Mouse (Mus musculus) spleen, embryonic (tissue): ENCODE measurements at regions not wholly inside any gene's neighbourhood (a gene's known extent, or its start where the extent isn't known, plus 50 kb on each side); places are given as distances from the start of the nearest gene placed in this dataset.

Source experiments
- CTCF ChIA-PET: fragments of 350-600 bp; sonication (Branson Sonifier 250); formaldehyde crosslinking; loops from one replicate; lab custom pipeline; 2022; lab: Charles Lee

- CTCF ChIA-PET: no interaction called here
These were observed 137.5 kb downstream of the Wscd1 start for GRCm38 (mm10) chr11:71887211-71887610.

GRCm38 (mm10) chr11:71886771-71887170 lies 137.1 kb downstream of the Wscd1 start:
- CTCF ChIA-PET: no interaction called here

- CTCF ChIA-PET: no interaction called here
These were observed 135.1 kb downstream of the Wscd1 start for GRCm38 (mm10) chr11:71884861-71885260.

GRCm38 (mm10) chr11:71881841-71882240 lies 132.1 kb downstream of the Wscd1 start:
- CTCF ChIA-PET: no interaction called here

GRCm38 (mm10) chr11:71871297-71871696 lies 121.6 kb downstream of the Wscd1 start:
- CTCF ChIA-PET: no interaction called here

GRCm38 (mm10) chr11:71866690-71867089 lies 117.0 kb downstream of the Wscd1 start:
- CTCF ChIA-PET: no interaction called here

GRCm38 (mm10) chr11:71857926-71858325 lies 108.2 kb downstream of the Wscd1 start:
- CTCF ChIA-PET: no interaction called here

- CTCF ChIA-PET: no interaction called here
These were observed 105.8 kb downstream of the Wscd1 start for GRCm38 (mm10) chr11:71855557-71855956.

- CTCF ChIA-PET: no interaction called here
These were observed 105.3 kb downstream of the Wscd1 start for GRCm38 (mm10) chr11:71855058-71855457.

- CTCF ChIA-PET: no interaction called here
These were observed 98.1 kb downstream of the Wscd1 start for GRCm38 (mm10) chr11:71847684-71848367.

- CTCF ChIA-PET: interaction anchor here (0.7 kb wide), 1 partner anchor 117 kb away, joined by 4 read pairs; no protein-coding TSS in a partner anchor
These were observed 96.8 kb downstream of the Wscd1 start for GRCm38 (mm10) chr11:71846496-71846895.

GRCm38 (mm10) chr11:71840635-71841443 lies 91.1 kb downstream of the Wscd1 start:
- CTCF ChIA-PET: no interaction called here
